Mouse (Mus musculus) hematopoietic multipotent progenitor cell, adult 10-12 weeks (in vitro differentiated cells): ENCODE data around the gene Gria3. TPM values are rescaled to one million over a fixed set of nuclear protein-coding genes. Genes with fewer than 3 reads are reported as not detected.

Experiments used
- polyA plus RNA-seq: library from polyadenylated mRNA; stranded (reverse); fragments of >175 nt; gene quantifications from 2 replicates; pipeline ENCODE4 v1.2.3, GENCODE M21; 2012; ENCODE audit warnings: low replicate concordance

Gria3 gene
- 0.09 and 0.35 TPM in 2 replicates for polyA plus RNA-seq

DNA sequence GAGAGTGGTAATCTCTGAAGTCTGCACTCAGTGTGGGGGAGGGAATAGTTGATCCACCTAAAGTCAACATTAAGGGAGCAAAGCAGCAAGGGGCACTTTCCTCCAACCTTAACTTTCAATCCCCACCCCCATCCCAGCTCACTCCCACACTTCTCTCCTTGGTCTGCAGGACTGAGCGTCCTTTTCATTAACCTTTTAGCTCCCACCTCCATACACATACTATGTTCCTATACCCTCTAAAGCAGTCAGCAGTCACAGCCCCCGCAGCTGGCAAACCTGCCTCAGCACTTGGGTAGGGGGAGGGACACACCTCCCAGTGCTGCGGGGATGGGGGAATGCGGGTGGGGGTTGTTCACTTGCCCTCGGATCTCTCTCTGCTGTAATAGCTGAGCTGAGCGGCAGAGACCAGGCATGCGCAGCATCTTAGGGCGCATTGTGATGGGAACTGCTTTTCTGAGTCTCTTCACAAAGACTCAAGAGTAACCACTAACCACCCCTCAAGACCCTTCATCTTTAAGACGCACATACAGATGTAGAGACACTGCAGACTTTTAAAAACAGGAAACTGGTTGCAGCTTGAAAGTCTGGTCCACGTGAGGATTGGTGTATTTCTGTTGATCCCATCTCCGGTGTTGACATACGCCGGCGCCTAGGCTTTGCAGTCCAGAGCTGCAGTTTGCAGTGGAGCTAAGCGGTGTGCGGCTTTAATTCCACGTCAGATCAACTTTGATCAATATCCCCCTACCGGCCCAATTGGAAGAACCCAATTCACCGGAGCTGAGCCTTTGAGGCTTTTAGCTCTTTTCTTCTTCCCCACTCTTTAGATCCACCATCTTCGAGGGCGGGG is at the start of gene Gria3:
Gene Gria3 (plus strand): TSS at position 797 of the 847 bp plus-strand sequence.

